Mouse (Mus musculus) limb, embryonic 15.5 days (tissue): Measurements from ENCODE around the gene Epm2aip1. TPM values are rescaled to one million over a fixed set of nuclear protein-coding genes. Genes with fewer than 3 reads are reported as not detected.
A peak's percentile ranks its signal among the peaks of the same experiment; 100 is the strongest.

ENCODE experiments used
- ATAC-seq: fragments of 200-750 bp; cut with Nextera tagmentation; 2 replicates; pipeline ENCODE4 v1.8.0; 2017; ENCODE audit warnings: low read depth, moderate TSS enrichment; ENCODE audit not compliant: insufficient number of reproducible peaks, low FRiP score, low TSS enrichment
- H3K27ac ChIP-seq: fragments of 300-500 bp; sonication (generic); 2 replicates; pipeline ENCODE4 v1.5.1; 2015; ENCODE audit warnings: moderate library complexity, mild to moderate bottlenecking, inconsistent platforms
- H3K27me3 ChIP-seq: fragments of 300-500 bp; sonication (generic); 2 replicates; pipeline ENCODE4 v1.6.1; 2015; ENCODE audit warnings: inconsistent platforms
- H3K36me3 ChIP-seq: fragments of 300-500 bp; sonication (generic); 2 replicates; pipeline ENCODE4 v1.6.1; 2015; ENCODE audit warnings: inconsistent platforms
- H3K4me1 ChIP-seq: fragments of 300-500 bp; sonication (generic); 2 replicates; pipeline ENCODE4 v1.6.1; 2015; ENCODE audit warnings: inconsistent platforms
- H3K4me2 ChIP-seq: fragments of 300-500 bp; sonication (generic); 2 replicates; pipeline ENCODE4 v1.6.1; 2015; ENCODE audit warnings: mild to moderate bottlenecking, inconsistent platforms
- H3K4me3 ChIP-seq: fragments of 300-500 bp; sonication (generic); 2 replicates; pipeline ENCODE4 v1.5.1; 2015; ENCODE audit warnings: mild to moderate bottlenecking, inconsistent platforms
- H3K9ac ChIP-seq: fragments of 300-500 bp; sonication (generic); 2 replicates; pipeline ENCODE4 v1.6.1; 2015; ENCODE audit warnings: inconsistent platforms
- H3K9me3 ChIP-seq: fragments of 300-500 bp; sonication (generic); 2 replicates; pipeline ENCODE4 v1.6.1; 2016; ENCODE audit warnings: inconsistent platforms
- WGBS: fragments of 180-500 bp; shearing (Covaris S2); methylation state at CpG from one replicate; pipeline ENCODE4 v1.1.7; 2015; 5-methylcytosine and 5-hydroxymethylcytosine counted together
- polyA plus RNA-seq: library from polyadenylated mRNA; unstranded; fragments of >200 nt; fragmentation: Nextera tagmentation; extraction: Ambion mirVana; gene quantifications from 2 replicates; pipeline ENCODE4 v1.2.1, GENCODE M21; 2015

The Epm2aip1 gene
- polyA plus RNA-seq, 1 experiment from 2014 or later: 30.0 TPM

DNA sequence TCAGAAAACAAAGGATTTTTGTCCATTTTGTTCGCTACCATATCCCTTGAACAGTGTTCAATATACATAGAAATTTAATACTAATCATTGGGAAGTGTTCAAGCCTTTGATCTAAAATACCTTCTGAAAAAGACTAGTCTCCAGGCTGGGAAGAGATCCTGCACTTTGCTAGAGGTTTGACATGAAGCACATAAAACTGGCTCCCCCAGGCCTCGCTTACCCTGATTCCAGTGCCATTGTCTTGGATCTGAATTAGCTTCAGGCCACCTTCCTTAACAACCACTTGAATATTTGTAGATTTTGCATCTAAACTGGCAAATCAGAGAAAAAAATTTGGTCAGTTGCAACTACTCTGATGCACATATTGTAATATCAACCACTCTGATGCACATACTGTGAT is 3.7 kb upstream of the Epm2aip1 start:
- peaks cover 9% of the 10 kb centered on the region; the same call in 1 of the 2 replicates for H3K4me1 ChIP-seq
- ATAC-seq: no peak
- no peaks in the 10 kb centered on the region for H3K27me3 ChIP-seq
- H3K36me3 ChIP-seq: peaks cover 29% of the 10 kb centered on the region
- no peak overlapping the region for H3K27ac ChIP-seq
- H3K4me2 ChIP-seq: no peak overlapping the region
- 91% methylated on average over 2 of the region's 2 CpGs for WGBS
- no peak overlapping the region for H3K9ac ChIP-seq
- H3K9me3 ChIP-seq: no peaks in the 10 kb centered on the region
- no peak overlapping the region for H3K4me3 ChIP-seq

DNA sequence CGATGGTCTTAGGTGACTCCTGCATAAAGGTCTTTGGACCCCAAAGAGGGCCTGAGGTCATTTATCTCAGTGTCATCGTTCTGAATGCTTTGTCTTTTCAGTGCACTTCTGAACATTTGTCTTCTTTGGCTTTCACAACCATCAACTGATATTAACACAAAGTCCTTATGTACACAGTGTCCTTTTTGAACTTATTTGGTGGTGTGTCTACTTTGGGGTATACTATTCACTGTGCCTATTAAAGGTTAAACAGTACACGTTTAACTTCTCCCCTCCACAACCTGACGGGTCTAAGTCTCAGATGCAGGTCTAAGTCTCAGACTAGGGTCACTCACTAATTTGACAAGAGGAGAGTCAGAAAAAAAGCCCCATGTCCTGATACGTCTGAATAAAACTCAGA is 1.1 kb upstream of the Epm2aip1 start:
- peak overlapping the region; percentile 56 for H3K4me2 ChIP-seq
- H3K4me1 ChIP-seq: peaks cover 28% of the 10 kb centered on the region
- ATAC-seq: no peak
- no peaks in the 10 kb centered on the region for H3K27me3 ChIP-seq
- WGBS: 16% methylated on average over 5 of the region's 5 CpGs
- H3K4me3 ChIP-seq: peak overlapping the region; percentile 83
- H3K9ac ChIP-seq: peak overlapping the region; percentile 74
- H3K9me3 ChIP-seq: no peaks in the 10 kb centered on the region
- H3K27ac ChIP-seq: peak overlapping the region; percentile 95
- peaks cover 20% of the 10 kb centered on the region for H3K36me3 ChIP-seq

DNA sequence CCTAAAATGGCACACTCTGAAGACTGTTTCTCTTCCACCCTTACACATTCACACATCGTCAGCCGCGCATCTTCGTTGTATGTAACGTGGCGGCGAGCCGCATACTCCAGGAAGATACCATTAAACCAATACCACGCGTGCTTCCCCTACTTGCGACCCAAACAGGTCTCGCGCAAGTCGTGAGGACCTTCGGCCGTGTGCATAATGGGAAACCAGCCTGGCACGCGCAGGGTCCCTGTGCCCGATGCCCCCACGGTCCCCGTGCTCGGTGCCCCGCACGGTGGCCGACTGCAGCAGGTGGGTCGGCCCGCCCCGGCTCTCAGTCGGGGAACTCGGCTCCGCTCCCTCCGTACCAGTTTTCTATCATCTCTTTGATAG is 684 bp upstream of the Epm2aip1 start:
- peak overlapping the region; percentile 83 for H3K4me3 ChIP-seq
- H3K27ac ChIP-seq: peak overlapping the region; percentile 95
- H3K4me1 ChIP-seq: peaks cover 28% of the 10 kb centered on the region
- H3K36me3 ChIP-seq: peaks cover 19% of the 10 kb centered on the region
- peak overlapping the region; percentile 56 for H3K4me2 ChIP-seq
- WGBS: under 1% methylated on average over 32 of the region's 32 CpGs
- peak overlapping the region; percentile 74 for H3K9ac ChIP-seq
- H3K27me3 ChIP-seq: no peaks in the 10 kb centered on the region
- H3K9me3 ChIP-seq: no peaks in the 10 kb centered on the region
- peak; percentile 46; the same call in 1 of the 2 replicates for ATAC-seq

DNA sequence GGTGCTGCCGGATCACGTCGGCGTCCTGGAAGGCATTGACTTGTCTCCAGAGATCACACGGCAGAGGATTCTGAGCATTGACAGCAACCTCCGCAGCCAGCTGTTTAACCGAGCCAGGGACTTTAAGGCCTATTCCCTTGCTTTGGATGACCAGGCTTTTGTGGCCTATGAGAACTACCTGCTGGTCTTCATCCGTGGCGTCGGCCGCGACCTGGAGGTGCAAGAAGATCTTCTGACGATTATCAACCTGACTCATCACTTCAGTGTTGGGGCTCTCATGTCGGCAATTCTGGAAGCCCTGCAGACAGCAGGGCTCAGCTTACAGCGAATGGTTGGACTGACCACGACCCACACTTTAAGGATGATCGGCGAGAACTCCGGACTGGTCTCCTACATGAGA is 627 bp downstream of the Epm2aip1 start:
- Histone ChIP-seq H3K27ac (peak overlapping the region; percentile 97), H3K4me1 (peaks cover 28% of the 10 kb centered on the region), H3K27me3 (no peaks in the 10 kb centered on the region), H3K4me3 (peak overlapping the region; percentile 83), H3K36me3 (peaks cover 11% of the 10 kb centered on the region), H3K4me2 (peak overlapping the region; percentile 63), H3K9ac (peak overlapping the region; percentile 72), H3K9me3 (no peaks in the 10 kb centered on the region)
- 6% methylated on average over 19 of the region's 19 CpGs for WGBS
- no peak for ATAC-seq

DNA sequence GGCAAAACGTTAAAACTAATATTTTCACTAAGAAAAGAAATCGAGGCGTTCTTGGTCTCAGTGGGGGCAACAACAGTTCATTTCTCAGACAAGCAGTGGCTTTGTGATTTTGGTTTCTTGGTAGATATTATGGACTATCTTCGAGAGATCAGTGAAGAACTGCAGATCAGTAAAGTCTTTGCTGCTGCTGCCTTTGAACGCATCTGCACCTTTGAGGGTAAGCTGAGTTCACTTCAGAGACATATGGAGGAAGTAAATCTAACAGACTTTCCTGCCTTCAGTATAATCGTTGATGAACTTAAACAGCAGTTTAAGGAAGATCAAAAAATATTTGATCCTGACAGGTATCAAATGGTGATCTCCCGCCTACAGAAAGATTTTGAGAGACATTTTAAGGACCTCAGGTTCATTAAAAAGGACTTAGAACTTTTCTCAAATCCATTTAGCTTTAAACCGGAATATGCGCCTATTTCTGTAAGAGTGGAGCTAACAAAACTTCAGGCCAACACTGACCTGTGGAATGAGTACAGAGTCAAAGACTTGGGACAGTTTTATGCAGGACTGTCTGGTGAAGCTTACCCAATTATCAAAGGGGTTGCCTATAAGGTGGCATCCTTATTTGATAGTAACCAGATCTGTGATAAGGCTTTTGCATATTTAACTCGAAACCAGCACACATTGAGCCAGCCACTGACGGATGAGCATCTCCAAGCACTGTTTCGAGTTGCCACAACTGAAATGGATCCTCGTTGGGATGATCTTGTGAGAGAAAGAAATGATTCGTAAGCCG is 1.5 kb downstream of the Epm2aip1 start:
- ATAC-seq: no peak
- Histone ChIP-seq H3K27me3 (no peaks in the 10 kb centered on the region), H3K4me1 (peaks cover 28% of the 10 kb centered on the region), H3K9ac (peak overlapping the region; percentile 72), H3K27ac (no peak overlapping the region), H3K9me3 (no peaks in the 10 kb centered on the region), H3K4me2 (peak overlapping the region; percentile 63), H3K4me3 (peak overlapping the region; percentile 83), H3K36me3 (peaks cover 9% of the 10 kb centered on the region)
- 61% methylated on average over 15 of the region's 15 CpGs for WGBS

DNA sequence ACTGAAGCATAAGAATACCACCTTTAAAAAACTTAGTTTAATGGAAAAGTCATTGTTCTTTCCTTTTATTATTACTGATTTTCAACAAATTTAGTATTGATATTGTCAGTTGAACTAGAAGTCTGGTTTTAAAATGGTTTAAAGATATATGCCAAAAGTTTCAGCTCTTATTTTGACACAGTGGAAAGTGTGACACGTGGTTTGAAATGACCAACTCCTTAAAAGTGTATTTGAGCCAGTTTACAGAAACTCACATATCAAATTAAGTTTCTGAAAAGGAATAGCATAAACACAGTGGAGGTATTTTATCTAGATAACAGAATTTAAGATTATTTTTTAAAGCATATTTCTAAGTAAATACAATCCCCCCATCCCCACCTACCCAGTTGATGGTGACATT is 2.2 kb downstream of the Epm2aip1 start:
- Histone ChIP-seq H3K4me2 (peak overlapping the region; percentile 63), H3K27ac (no peak overlapping the region), H3K9ac (no peak overlapping the region), H3K4me1 (peaks cover 28% of the 10 kb centered on the region), H3K27me3 (no peaks in the 10 kb centered on the region), H3K36me3 (peaks cover 17% of the 10 kb centered on the region), H3K4me3 (0 out of 2 replicates have a peak overlapping the region, but pooled peaks have one; percentile 83), H3K9me3 (no peaks in the 10 kb centered on the region)
- ATAC-seq: no peak
- 73% methylated on average over 1 of the region's 1 CpGs for WGBS

DNA sequence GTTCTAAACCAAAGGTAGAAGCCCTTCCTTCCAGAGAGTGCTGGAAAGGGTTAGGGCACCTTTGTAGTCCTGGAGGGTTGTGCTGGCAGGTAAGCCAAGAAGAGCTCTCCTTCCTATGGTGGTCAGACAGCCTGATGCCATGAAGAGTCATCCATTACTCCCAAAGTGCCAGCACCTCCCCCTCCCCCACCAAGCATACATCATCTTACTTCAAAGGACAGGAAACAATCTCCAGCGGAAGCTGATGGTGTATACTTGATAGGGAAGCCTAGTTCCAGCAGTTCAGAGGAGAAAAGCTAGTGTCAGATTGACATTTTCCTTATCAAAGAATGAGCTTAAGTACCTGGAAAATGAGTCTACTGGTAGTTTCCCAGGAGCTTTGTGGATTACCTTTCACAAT is 3.4 kb downstream of the Epm2aip1 start:
- peaks cover 27% of the 10 kb centered on the region for H3K4me1 ChIP-seq
- WGBS: 43% methylated on average over 1 of the region's 1 CpGs
- H3K9me3 ChIP-seq: no peaks in the 10 kb centered on the region
- no peak for ATAC-seq
- no peak overlapping the region for H3K9ac ChIP-seq
- H3K4me2 ChIP-seq: peak overlapping the region; percentile 37
- H3K36me3 ChIP-seq: peaks cover 26% of the 10 kb centered on the region
- no peaks in the 10 kb centered on the region for H3K27me3 ChIP-seq
- peak overlapping the region; percentile 17 for H3K4me3 ChIP-seq
- no peak overlapping the region for H3K27ac ChIP-seq

DNA sequence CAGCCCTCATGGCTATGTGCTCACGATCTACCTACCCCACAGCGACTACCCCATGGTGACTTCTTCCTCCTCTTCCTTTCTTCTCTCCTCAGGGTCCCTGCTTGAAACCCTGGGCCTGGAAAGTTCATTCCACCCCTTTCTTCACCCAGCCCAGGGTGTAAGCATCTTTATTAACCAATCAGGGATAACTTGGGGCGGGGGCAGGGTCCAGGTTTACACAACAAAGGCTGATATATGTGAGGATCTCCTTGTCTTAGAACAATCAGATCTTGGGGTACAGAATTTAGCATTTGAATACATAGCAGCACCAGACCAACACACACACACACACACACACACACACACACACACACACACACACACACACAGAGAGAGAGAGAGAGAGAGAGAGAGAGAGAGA is 13.3 kb downstream of the Epm2aip1 start:
- WGBS: 47% methylated on average over 3 of the region's 3 CpGs
- Histone ChIP-seq H3K4me3 (no peak overlapping the region), H3K36me3 (no peaks in the 10 kb centered on the region), H3K27me3 (no peaks in the 10 kb centered on the region), H3K9ac (no peak overlapping the region), H3K4me2 (no peak overlapping the region), H3K27ac (no peak overlapping the region), H3K4me1 (peaks cover 6% of the 10 kb centered on the region; the same call in 1 of the 2 replicates), H3K9me3 (no peaks in the 10 kb centered on the region)
- ATAC-seq: no peak

DNA sequence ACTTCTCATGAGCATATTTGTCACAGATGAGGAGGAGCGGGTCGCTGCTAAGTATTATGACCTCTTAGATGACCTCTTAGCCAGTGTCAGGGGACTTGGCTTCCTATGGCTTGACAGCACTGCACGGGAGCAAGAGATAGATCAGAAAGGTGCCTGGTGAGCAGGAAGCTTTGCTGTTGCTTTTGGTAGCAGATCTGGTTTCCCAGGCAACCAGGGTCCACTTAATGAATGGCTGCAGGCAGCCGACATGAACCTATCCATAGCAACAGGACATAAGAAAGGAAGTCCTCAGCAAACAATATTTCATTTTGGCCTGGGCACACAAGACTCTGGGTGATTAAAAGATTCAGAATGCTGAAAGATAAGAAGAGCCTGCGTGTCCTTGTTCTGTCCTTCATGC is 13.9 kb downstream of the Epm2aip1 start:
- Histone ChIP-seq H3K9ac (no peak overlapping the region), H3K27ac (no peak overlapping the region), H3K4me3 (no peak overlapping the region), H3K4me1 (peaks cover 7% of the 10 kb centered on the region; the same call in 1 of the 2 replicates), H3K27me3 (no peaks in the 10 kb centered on the region), H3K4me2 (no peak overlapping the region), H3K36me3 (no peaks in the 10 kb centered on the region), H3K9me3 (no peaks in the 10 kb centered on the region)
- WGBS: 28% methylated on average over 5 of the region's 5 CpGs
- no peak for ATAC-seq

DNA sequence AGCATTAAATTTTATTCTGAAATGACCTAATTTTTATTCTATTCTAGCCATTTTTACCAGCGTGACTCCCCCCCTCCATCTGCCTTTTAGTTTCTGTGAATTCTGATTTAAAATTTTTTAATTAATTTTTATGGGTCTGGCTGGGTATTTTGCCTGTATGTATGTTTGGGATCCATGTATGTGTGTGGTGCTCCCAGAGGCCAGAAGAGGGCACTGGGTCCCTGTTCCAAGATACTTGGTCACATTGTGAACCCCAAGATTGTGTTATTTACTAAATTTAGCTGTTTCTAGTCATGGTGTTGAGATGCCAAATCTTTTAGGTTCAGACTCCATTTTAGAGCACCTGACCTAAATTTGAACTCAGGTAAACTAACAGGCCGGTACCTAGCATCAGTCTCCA is 14.7 kb downstream of the Epm2aip1 start:
- Histone ChIP-seq H3K4me1 (peaks cover 7% of the 10 kb centered on the region; the same call in 1 of the 2 replicates), H3K27me3 (no peaks in the 10 kb centered on the region), H3K9ac (no peak overlapping the region), H3K27ac (no peak overlapping the region), H3K4me3 (no peak overlapping the region), H3K9me3 (no peaks in the 10 kb centered on the region), H3K4me2 (no peak overlapping the region), H3K36me3 (no peaks in the 10 kb centered on the region)
- ATAC-seq: no peak
- WGBS: 70% methylated on average over 2 of the region's 2 CpGs

DNA sequence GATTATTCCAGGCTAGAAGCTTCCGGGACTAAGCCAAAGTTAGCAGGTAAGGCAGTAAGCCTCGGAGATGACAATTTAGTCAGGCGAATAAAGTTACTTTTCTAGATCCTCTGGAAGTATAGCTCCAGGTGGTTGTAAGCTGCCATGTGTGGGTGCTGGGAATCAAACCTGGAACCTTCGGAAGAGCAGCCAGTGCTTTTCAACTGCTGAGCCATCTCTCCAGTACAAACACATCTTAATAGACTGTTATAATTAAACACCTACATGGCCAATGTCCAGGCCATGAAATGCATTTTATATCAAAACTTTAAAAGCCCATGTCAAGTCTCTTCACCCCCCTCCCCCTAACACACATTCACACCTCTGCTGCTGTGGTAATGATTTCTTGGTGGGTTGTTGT is 16.2 kb downstream of the Epm2aip1 start:
- H3K4me2 ChIP-seq: no peak overlapping the region
- WGBS: 95% methylated on average over 4 of the region's 4 CpGs
- peaks cover 7% of the 10 kb centered on the region; the same call in 1 of the 2 replicates for H3K4me1 ChIP-seq
- no peak for ATAC-seq
- H3K36me3 ChIP-seq: no peaks in the 10 kb centered on the region
- H3K27ac ChIP-seq: no peak overlapping the region
- H3K4me3 ChIP-seq: no peak overlapping the region
- H3K9ac ChIP-seq: no peak overlapping the region
- H3K9me3 ChIP-seq: no peaks in the 10 kb centered on the region
- no peaks in the 10 kb centered on the region for H3K27me3 ChIP-seq

DNA sequence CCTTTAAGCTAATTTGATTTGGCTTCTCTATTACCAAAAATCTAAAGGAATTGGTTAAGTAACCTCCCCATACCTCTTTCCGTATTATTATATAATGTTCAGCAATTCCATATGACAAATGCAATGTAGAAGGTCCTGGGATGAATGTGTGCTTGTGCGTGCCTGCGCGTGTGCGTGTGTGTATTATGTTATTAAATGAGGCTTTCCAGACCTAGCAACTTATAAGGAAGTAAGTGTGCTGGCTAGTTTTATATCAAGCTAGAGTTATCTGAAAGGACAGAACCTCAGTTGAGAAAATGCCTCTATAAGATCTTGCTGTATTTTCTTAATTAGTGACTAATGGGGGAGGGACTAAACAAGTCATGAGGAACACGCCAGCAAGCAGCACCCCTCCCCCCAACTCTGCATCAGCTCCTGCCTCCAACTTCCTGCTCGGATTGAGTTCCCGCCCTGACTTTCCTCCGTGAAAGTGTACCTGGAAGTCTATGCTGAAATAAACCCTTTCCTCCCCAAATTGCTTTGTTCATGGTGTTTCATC is 17.6 kb downstream of the Epm2aip1 start:
- H3K9ac ChIP-seq: no peak overlapping the region
- 45% methylated on average over 9 of the region's 9 CpGs for WGBS

More for the DNA sequence above, 17.6 kb downstream of the Epm2aip1 start:
- H3K36me3 ChIP-seq: no peaks in the 10 kb centered on the region
- H3K9me3 ChIP-seq: no peaks in the 10 kb centered on the region
- peak overlapping the region; percentile 37 for H3K4me2 ChIP-seq
- H3K4me1 ChIP-seq: peaks cover 7% of the 10 kb centered on the region; the same call in 1 of the 2 replicates
- ATAC-seq: no peak
- no peaks in the 10 kb centered on the region for H3K27me3 ChIP-seq
- H3K4me3 ChIP-seq: 0 out of 2 replicates have a peak overlapping the region, but pooled peaks have one; percentile 11
- no peak overlapping the region for H3K27ac ChIP-seq
